Mouse (Mus musculus): ENCODE data around the gene Rpl19. TPM values are rescaled to one million over a fixed set of nuclear protein-coding genes. Genes with fewer than 3 reads are reported as not detected.

Gene Rpl19
- polyA plus RNA-seq, 1 experiment from 2014 or later: 1,157 TPM

DNA sequence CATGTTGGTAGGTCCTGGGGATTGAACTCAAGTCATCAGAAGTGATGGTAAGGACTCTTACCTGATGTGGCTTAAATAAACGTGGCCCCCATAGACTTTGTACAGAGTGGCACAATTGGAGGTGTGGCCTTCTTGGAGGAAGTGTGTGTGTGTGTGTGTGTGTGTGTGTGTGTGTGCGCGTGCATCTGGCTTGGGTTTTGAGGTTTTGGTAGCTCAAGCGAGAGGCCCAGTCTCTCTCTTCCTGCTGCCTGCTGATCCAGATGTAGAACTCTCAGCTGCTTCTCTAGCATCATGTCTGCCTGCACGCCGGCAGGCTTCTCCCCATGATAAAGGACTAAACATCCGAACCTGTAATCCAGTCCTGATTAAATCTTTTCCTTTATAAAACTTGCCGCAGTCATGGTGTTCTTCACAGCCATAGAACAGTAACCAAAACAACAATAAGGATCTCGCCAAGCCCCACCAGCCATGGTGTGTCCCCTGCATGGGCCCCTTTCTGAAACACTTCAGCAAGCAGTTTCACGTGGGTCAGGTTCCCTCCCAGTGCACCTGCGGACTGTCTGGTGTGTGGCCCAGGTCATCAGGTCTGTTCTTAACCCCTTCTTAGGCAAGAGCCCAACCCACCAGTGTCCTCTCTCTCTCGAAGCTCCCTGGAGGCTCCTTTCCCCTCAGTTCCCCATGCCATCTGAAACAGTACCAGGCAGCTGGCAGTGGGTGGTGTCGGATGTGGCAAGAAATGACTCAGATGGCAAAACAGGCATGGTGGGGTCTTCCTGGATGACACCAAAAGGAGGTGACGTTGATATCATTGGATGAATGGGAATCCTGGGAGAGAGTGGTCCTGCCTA is 23.4 kb downstream of the Rpl19 start:
- Histone ChIP-seq H3K9ac (replicated peaks; ENCODE audit: low read depth, low read length) (no peak overlapping the region), H3K9me3 (ENCODE audit: control insufficient read depth, low read depth, low read length) (no peaks in the 10 kb centered on the region), H3K4me3 (ENCODE audit: low read depth, low read length) (no peak overlapping the region), H3K4me1 (ENCODE audit: control insufficient read depth, insufficient read depth, low read length) (0 out of 2 replicates have a peak, but pooled peaks cover 8% of the 10 kb centered on the region), H3K27ac (ENCODE audit: low read length) (no peak overlapping the region), H3K36me3 (ENCODE audit: control insufficient read depth, insufficient read depth, low read length) (no peaks in the 10 kb centered on the region), H3K4me2 (replicated peaks; ENCODE audit: low read depth, low read length) (no peak overlapping the region), H3K27me3 (ENCODE audit: control insufficient read depth, insufficient read depth, low read length) (peaks cover 26% of the 10 kb centered on the region)
- ATAC-seq (ENCODE audit: insufficient number of reproducible peaks, insufficient read depth, low FRiP score, low read depth): no peak
- WGBS: 63% methylated on average over 14 of the region's 14 CpGs

DNA sequence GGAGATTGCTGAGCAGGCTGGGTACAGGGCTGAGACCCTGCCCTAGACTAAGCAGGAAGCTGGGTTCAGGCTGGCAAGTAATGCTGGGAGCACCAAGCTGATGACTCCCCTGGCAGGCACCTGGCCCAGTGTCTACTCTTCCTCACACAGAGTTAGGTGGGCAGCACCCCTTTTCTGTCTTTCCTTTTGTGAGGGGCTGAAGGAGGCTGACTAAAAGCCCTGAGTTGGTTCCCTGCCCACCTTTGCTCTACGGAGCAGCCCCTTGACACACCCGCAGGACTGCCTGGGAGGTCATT is 24.0 kb downstream of the Rpl19 start:
- ATAC-seq (ENCODE audit: insufficient number of reproducible peaks, insufficient read depth, low FRiP score, low read depth): no peak
- H3K27me3 ChIP-seq (ENCODE audit: control insufficient read depth, insufficient read depth, low read length): peaks cover 26% of the 10 kb centered on the region
- WGBS: 23% methylated on average over 2 of the region's 2 CpGs

DNA sequence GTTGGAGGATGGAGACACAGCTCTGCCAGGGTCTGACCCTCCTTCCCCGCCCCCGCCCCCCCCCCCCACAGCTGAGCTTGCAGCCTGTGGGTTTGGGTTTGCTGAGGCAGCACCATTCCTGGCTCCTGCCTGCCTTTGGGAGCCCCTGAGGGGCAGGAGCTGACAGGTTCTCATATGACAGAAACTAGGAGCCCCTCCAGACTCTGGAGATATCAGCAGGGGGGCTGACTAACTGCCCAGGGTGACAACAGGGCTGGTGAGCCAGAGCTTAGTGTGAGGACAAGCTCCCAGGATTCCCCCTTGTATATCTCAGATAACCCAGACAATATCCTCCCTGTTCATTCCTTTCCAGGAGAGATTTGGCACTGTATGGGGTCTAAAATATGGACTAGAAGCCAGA is 24.4 kb downstream of the Rpl19 start:
- Histone ChIP-seq H3K4me1 (ENCODE audit: control insufficient read depth, insufficient read depth, low read length) (0 out of 2 replicates have a peak, but pooled peaks cover 8% of the 10 kb centered on the region), H3K4me2 (replicated peaks; ENCODE audit: low read depth, low read length) (no peak overlapping the region), H3K27me3 (ENCODE audit: control insufficient read depth, insufficient read depth, low read length) (peaks cover 26% of the 10 kb centered on the region), H3K4me3 (ENCODE audit: low read depth, low read length) (no peak overlapping the region), H3K27ac (ENCODE audit: low read length) (no peak overlapping the region), H3K9me3 (ENCODE audit: control insufficient read depth, low read depth, low read length) (no peaks in the 10 kb centered on the region), H3K9ac (replicated peaks; ENCODE audit: low read depth, low read length) (no peak overlapping the region), H3K36me3 (ENCODE audit: control insufficient read depth, insufficient read depth, low read length) (no peaks in the 10 kb centered on the region)
- WGBS: 36% methylated on average over 2 of the region's 2 CpGs
- no peak for ATAC-seq (ENCODE audit: insufficient number of reproducible peaks, insufficient read depth, low FRiP score, low read depth)

More for the DNA sequence above, 24.0 kb downstream of the Rpl19 start:
- Histone ChIP-seq H3K36me3 (ENCODE audit: control insufficient read depth, insufficient read depth, low read length) (no peaks in the 10 kb centered on the region), H3K9ac (replicated peaks; ENCODE audit: low read depth, low read length) (no peak overlapping the region), H3K4me1 (ENCODE audit: control insufficient read depth, insufficient read depth, low read length) (0 out of 2 replicates have a peak, but pooled peaks cover 8% of the 10 kb centered on the region), H3K9me3 (ENCODE audit: control insufficient read depth, low read depth, low read length) (no peaks in the 10 kb centered on the region), H3K4me3 (ENCODE audit: low read depth, low read length) (no peak overlapping the region), H3K4me2 (replicated peaks; ENCODE audit: low read depth, low read length) (no peak overlapping the region), H3K27ac (ENCODE audit: low read length) (no peak overlapping the region)

DNA sequence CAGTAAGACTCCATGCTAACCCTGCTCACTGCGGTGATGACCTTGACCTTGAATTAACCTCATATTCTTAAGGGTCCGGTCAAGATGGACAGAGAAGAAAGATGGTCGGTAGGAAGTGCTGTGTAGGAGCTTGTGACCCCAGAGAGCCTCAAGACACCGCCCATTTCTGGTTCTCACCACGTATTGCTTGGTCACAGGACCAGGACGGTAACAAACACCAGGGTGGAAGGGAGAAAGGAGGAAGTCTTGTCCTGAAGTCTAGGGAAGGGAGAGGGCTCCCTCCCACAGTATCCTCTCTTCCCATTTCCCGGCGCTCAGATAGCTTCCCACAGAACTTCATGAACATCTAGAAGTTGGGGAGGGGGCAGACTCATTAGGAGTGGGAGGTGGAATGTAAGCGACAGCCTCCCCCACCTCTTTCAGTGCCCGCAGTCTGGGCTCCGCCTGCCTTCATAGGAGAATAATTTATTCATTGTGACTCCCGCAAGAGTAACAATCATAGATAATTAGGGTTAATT is 25.2 kb downstream of the Rpl19 start:
- Histone ChIP-seq H3K36me3 (ENCODE audit: control insufficient read depth, insufficient read depth, low read length) (no peaks in the 10 kb centered on the region), H3K9ac (replicated peaks; ENCODE audit: low read depth, low read length) (no peak overlapping the region), H3K4me3 (ENCODE audit: low read depth, low read length) (peak overlapping the region; percentile 35), H3K27me3 (ENCODE audit: control insufficient read depth, insufficient read depth, low read length) (peaks cover 26% of the 10 kb centered on the region), H3K4me1 (ENCODE audit: control insufficient read depth, insufficient read depth, low read length) (0 out of 2 replicates have a peak, but pooled peaks cover 8% of the 10 kb centered on the region), H3K27ac (ENCODE audit: low read length) (no peak overlapping the region), H3K4me2 (replicated peaks; ENCODE audit: low read depth, low read length) (peak overlapping the region; percentile 69), H3K9me3 (ENCODE audit: control insufficient read depth, low read depth, low read length) (no peaks in the 10 kb centered on the region)
- 8% methylated on average over 12 of the region's 12 CpGs for WGBS
- ATAC-seq (ENCODE audit: insufficient number of reproducible peaks, insufficient read depth, low FRiP score, low read depth): no peak

DNA sequence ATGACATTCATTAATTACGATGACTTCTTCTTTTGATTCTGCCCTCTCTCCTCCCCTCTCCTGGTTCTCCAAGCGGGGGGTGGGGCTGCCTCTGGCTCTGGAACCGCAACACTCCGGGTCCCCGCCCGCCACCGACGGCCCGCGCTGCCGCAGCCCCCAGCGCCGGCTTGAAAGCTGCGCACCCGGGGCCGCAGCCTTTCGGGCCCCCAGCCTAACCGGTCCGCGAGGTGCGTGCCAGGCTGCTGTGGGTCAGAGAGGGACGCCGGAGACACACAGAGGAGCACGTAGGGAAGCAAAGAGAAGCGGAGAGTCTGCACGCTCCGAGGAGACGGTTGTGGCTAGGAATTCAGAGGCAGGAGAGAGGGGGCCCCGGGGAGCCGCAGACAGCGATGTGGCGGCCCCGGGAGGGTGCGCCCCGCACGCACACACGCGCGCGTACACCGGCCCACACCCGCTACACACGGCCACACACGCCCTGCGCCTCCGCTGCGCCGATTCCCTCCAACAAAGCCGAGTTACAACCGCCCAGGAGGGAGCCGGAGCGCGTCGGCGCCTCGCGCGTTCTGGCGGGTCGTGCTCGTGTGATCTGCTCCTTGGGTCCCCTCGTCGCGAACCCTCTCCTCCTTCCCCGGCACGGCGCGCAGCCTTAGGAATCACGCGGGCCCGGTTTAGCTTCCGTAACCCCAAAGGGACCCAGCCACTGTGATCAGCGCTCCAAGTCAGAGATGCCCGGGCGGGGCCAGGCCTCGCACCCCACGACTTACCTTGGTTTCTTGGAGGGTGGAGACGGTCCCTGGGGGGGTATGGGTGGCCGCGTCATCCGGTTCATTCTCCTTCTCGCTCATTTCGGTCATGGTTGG is 25.8 kb downstream of the Rpl19 start:
- H3K27me3 ChIP-seq (ENCODE audit: control insufficient read depth, insufficient read depth, low read length): peaks cover 26% of the 10 kb centered on the region
- H3K9ac ChIP-seq (replicated peaks; ENCODE audit: low read depth, low read length): peak overlapping the region; percentile 25; the same call in 1 of the 2 replicates
- peak overlapping the region; percentile 69 for H3K4me2 ChIP-seq (replicated peaks; ENCODE audit: low read depth, low read length)
- no peak overlapping the region for H3K27ac ChIP-seq (ENCODE audit: low read length)
- H3K36me3 ChIP-seq (ENCODE audit: control insufficient read depth, insufficient read depth, low read length): no peaks in the 10 kb centered on the region
- peak overlapping the region; percentile 35 for H3K4me3 ChIP-seq (ENCODE audit: low read depth, low read length)
- 0 out of 2 replicates have a peak, but pooled peaks have one; percentile 6 for ATAC-seq (ENCODE audit: insufficient number of reproducible peaks, insufficient read depth, low FRiP score, low read depth)
- H3K4me1 ChIP-seq (ENCODE audit: control insufficient read depth, insufficient read depth, low read length): 0 out of 2 replicates have a peak, but pooled peaks cover 8% of the 10 kb centered on the region
- no peaks in the 10 kb centered on the region for H3K9me3 ChIP-seq (ENCODE audit: control insufficient read depth, low read depth, low read length)
- 1% methylated on average over 82 of the region's 83 CpGs for WGBS

DNA sequence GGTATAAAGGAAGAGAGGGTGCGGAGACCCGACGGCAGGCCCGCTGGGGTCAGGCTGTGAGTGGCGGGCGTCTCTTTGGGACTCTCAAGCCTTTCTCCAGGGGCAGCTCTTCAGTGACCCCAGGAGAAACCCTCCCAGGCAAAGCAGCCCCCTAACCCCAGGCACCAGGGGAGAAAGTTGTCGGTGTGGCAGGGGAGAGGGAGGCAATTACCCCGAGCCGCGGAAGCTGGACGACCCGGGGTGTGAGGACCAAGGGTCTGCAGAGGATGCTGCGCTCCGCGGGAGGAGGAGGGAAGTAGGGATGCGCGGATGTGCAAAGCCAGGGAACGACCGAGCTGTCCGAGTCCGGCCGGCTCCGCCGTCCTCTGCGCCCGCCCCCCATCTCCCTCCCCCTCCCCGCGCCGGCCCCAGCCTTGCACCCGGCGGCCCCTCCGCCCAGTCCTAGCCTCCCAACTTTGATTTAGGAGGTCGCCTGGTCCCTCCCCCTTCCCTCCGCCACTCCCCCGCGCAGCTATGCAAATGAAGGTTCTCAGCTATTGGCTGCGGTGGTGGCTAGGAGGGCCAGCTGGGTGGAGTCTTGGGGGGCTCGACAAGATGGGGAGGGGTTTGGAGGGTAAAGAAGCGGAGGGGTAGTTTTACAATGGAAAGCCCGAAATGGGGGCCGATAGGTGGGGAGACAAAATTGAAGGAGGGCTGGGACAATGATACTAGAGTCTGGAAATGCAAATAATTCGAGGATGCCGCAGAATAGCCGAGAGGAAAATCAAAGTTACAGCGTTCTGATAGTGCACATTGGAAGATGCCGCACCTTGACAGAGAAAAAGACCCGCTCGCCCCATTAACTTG is 26.7 kb downstream of the Rpl19 start, which contains the start of gene Stac2:
Gene Stac2 (minus strand): TSS at position 474 of the 846 bp plus-strand sequence.
- Histone ChIP-seq H3K27me3 (ENCODE audit: control insufficient read depth, insufficient read depth, low read length) (peaks cover 26% of the 10 kb centered on the region), H3K4me1 (ENCODE audit: control insufficient read depth, insufficient read depth, low read length) (0 out of 2 replicates have a peak, but pooled peaks cover 8% of the 10 kb centered on the region), H3K27ac (ENCODE audit: low read length) (no peak within 1 kb of the TSS), H3K9ac (replicated peaks; ENCODE audit: low read depth, low read length) (peak within 1 kb of the TSS; percentile 25; the same call in 1 of the 2 replicates), H3K9me3 (ENCODE audit: control insufficient read depth, low read depth, low read length) (no peaks in the 10 kb centered on the region), H3K4me3 (ENCODE audit: low read depth, low read length) (peak within 1 kb of the TSS; percentile 35), H3K4me2 (replicated peaks; ENCODE audit: low read depth, low read length) (peak within 1 kb of the TSS; percentile 69), H3K36me3 (ENCODE audit: control insufficient read depth, insufficient read depth, low read length) (no peaks in the 10 kb centered on the region)
- 1% methylated on average over 42 of the region's 48 CpGs for WGBS
- ATAC-seq (ENCODE audit: insufficient number of reproducible peaks, insufficient read depth, low FRiP score, low read depth): peak; percentile 80; the same call in 1 of the 2 replicates

DNA sequence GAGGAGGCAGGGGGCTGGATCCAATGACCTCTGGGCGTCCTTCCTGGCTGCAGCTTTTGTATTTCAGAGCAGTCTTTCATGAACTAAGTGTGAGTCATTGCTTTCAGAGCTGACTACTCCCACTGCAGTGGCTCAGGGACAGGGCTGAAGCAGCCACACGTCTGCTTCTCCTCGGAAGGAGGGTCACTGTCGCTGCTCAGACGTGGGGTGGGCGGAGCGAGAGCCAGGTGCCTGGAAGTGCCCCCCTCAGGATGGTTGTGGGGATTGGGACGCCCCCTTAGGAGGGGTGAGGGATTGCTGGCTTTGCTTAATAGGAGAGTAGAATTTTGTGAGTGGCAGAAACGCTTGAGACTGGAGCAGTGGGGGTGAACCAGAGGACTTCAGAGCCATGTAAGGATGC is 31.0 kb downstream of the Rpl19 start:
- no peak overlapping the region for H3K4me3 ChIP-seq (ENCODE audit: low read depth, low read length)
- peaks cover 6% of the 10 kb centered on the region for H3K27me3 ChIP-seq (ENCODE audit: control insufficient read depth, insufficient read depth, low read length)
- H3K9ac ChIP-seq (replicated peaks; ENCODE audit: low read depth, low read length): no peak overlapping the region
- ATAC-seq (ENCODE audit: insufficient number of reproducible peaks, insufficient read depth, low FRiP score, low read depth): 0 out of 2 replicates have a peak, but pooled peaks have one; percentile 25
- no peak overlapping the region for H3K4me2 ChIP-seq (replicated peaks; ENCODE audit: low read depth, low read length)
- 20% methylated on average over 9 of the region's 9 CpGs for WGBS
- no peaks in the 10 kb centered on the region for H3K36me3 ChIP-seq (ENCODE audit: control insufficient read depth, insufficient read depth, low read length)
- 0 out of 2 replicates have a peak, but pooled peaks cover 4% of the 10 kb centered on the region for H3K4me1 ChIP-seq (ENCODE audit: control insufficient read depth, insufficient read depth, low read length)
- no peaks in the 10 kb centered on the region for H3K9me3 ChIP-seq (ENCODE audit: control insufficient read depth, low read depth, low read length)
- H3K27ac ChIP-seq (ENCODE audit: low read length): no peak overlapping the region

Measured in stomach, embryonic 14.5 days (tissue).